Mouse (Mus musculus): ENCODE data around the gene Atoh7.
"Not testable (repeated sequence)": the region's sequence is repeated elsewhere in the genome, so short reads cannot be mapped to it uniquely, and the experiment has no call there.

Gene Atoh7

GRCm38 (mm10) chr10:63099521-63099920 is at the start of gene Atoh7:
TSS of gene Atoh7 (plus strand) at chr10:63099651.
- no peak for DNase-seq

GRCm38 (mm10) chr10:63051267-63051666 is 48.2 kb upstream of the Atoh7 start:
- DNase-seq: no peak

GRCm38 (mm10) chr10:63052011-63052410 is 47.4 kb upstream of the Atoh7 start:
- DNase-seq: no peak

GRCm38 (mm10) chr10:63053007-63053406 is 46.4 kb upstream of the Atoh7 start:
- no peak for DNase-seq

GRCm38 (mm10) chr10:63054071-63054470 is 45.4 kb upstream of the Atoh7 start:
- not testable (repeated sequence) for DNase-seq

GRCm38 (mm10) chr10:63054586-63054985 is 44.9 kb upstream of the Atoh7 start:
- no peak for DNase-seq

- no peak for DNase-seq
These were observed 42.3 kb upstream of the Atoh7 start for GRCm38 (mm10) chr10:63056966-63057750.

GRCm38 (mm10) chr10:63059862-63060261 is 39.6 kb upstream of the Atoh7 start, which contains the start of gene Pbld1:
TSS of gene Pbld1 (plus strand) at chr10:63060162.
- no peak for DNase-seq

GRCm38 (mm10) chr10:63060406-63060805 is 39.0 kb upstream of the Atoh7 start:
- DNase-seq: no peak

GRCm38 (mm10) chr10:63061266-63061665 is 38.2 kb upstream of the Atoh7 start:
- DNase-seq: no peak

GRCm38 (mm10) chr10:63062696-63063095 is 36.8 kb upstream of the Atoh7 start:
- DNase-seq: no peak

- no peak for DNase-seq
These were observed 36.1 kb upstream of the Atoh7 start for GRCm38 (mm10) chr10:63063365-63063764.

- DNase-seq: no peak
These were observed 34.9 kb upstream of the Atoh7 start for GRCm38 (mm10) chr10:63064516-63064915.

- DNase-seq: no peak
These were observed 33.9 kb upstream of the Atoh7 start for GRCm38 (mm10) chr10:63065561-63065960.

- peak; percentile 73 to 76 for DNase-seq
These were observed 33.5 kb upstream of the Atoh7 start for GRCm38 (mm10) chr10:63065988-63066387.

- no peak for DNase-seq
These were observed 13.1 kb upstream of the Atoh7 start for GRCm38 (mm10) chr10:63086304-63086703.

GRCm38 (mm10) chr10:63089103-63089757 is 10.2 kb upstream of the Atoh7 start:
- DNase-seq: peak in 1 of 2 experiments; percentile 12

- DNase-seq: no peak
These were observed 9.5 kb upstream of the Atoh7 start for GRCm38 (mm10) chr10:63089758-63090571.

- no peak for DNase-seq
These were observed 7.5 kb upstream of the Atoh7 start for GRCm38 (mm10) chr10:63091915-63092314.

- peak in 1 of 2 experiments; percentile 14 for DNase-seq
These were observed 6.6 kb upstream of the Atoh7 start for GRCm38 (mm10) chr10:63092616-63093550.

GRCm38 (mm10) chr10:63096757-63097156 is 2.7 kb upstream of the Atoh7 start:
- no peak for DNase-seq

- DNase-seq: no peak
These were observed 1.3 kb upstream of the Atoh7 start for GRCm38 (mm10) chr10:63098191-63098590.
